In the genomic region with DNA sequence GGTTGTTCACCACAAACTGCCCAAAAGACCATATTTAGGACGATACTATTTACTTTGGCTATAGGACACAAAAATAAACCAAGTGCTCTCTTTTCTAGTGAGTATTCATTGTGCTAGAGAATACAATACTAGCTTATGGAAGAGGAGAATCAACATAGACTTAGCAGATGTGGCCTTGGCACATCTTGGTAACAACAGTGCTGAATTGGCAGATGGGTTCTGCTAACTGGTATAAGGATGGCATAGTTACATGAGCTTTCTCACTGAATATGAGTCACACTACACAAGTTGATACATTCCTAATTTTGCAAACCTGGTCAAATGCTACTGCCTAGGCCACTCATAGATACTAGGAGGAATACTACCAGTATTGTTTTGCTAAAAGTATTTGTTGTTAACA, we compare ENCODE assay signal across 18 mouse cellular contexts.
"Had no signal": no experiment of that assay in that cellular context is flagged by ENCODE, and none has a peak within 500 bp of the region (broad histone marks: within the 10 kb centered on the region; RNA-seq: fewer than 3 reads in every experiment).

No protein-coding gene starts in this region.

- H3K4me3 ChIP-seq: midbrain, embryonic 10.5 days; midbrain, embryonic 12.5 days; myocyte; neural tube, embryonic 13.5 days; neural tube, embryonic 15.5 days had no signal

- H3K9ac ChIP-seq: lung, embryonic 14.5 days; midbrain, embryonic 12.5 days; neural tube, embryonic 13.5 days; neural tube, embryonic 15.5 days had no signal

- DNase-seq: lung, adult 18-20 months; lung, embryonic 14.5 days; lung, postnatal 10 days; lung, postnatal 4 days; midbrain, embryonic 14.5 days; retina, postnatal 1 day; right cerebral cortex, adult 18-20 months; right cerebral cortex, postnatal 25 days; right cerebral cortex, postnatal 4 days; spleen, adult 18-20 months; thymus, postnatal 14 days; thymus, postnatal 36 days had no signal

- H3K27ac ChIP-seq: midbrain, embryonic 10.5 days; midbrain, embryonic 12.5 days; neural tube, embryonic 13.5 days; neural tube, embryonic 15.5 days had no signal

- H3K4me1 ChIP-seq: midbrain, embryonic 10.5 days; midbrain, embryonic 12.5 days; neural tube, embryonic 13.5 days; neural tube, embryonic 15.5 days had no signal

- H3K9me3 ChIP-seq: midbrain, embryonic 10.5 days; midbrain, embryonic 12.5 days; neural tube, embryonic 13.5 days; neural tube, embryonic 15.5 days had no signal

- H3K36me3 ChIP-seq: midbrain, embryonic 10.5 days; midbrain, embryonic 12.5 days; neural tube, embryonic 13.5 days; neural tube, embryonic 15.5 days had no signal

- ATAC-seq: midbrain, embryonic 16.5 days had no signal

- H3K27me3 ChIP-seq: midbrain, embryonic 12.5 days; neural tube, embryonic 13.5 days; neural tube, embryonic 15.5 days had no signal

- H3K4me2 ChIP-seq: lung, embryonic 14.5 days; midbrain, embryonic 12.5 days; neural tube, embryonic 13.5 days; neural tube, embryonic 15.5 days had no signal
